Mouse (Mus musculus): Measurements from ENCODE around the gene Usp40. TPM values are rescaled to one million over a fixed set of nuclear protein-coding genes. Genes with fewer than 3 reads are reported as not detected.

The Usp40 gene
- polyA plus RNA-seq, 1 experiment from 2014 or later = 28.4 TPM

- Histone ChIP-seq H3K36me3 (peaks cover 14% of the 10 kb centered on the region), H3K27me3 (no peaks in the 10 kb centered on the region), H3K9ac (replicated peaks) (no peak overlapping the region), H3K9me3 (no peaks in the 10 kb centered on the region), H3K4me2 (replicated peaks) (no peak overlapping the region), H3K4me3 (replicated peaks) (no peak overlapping the region), H3K4me1 (replicated peaks) (no peaks in the 10 kb centered on the region), H3K27ac (no peak overlapping the region)
- ATAC-seq = no peak
Measured at GRCm38 (mm10) chr1:87909565-87909964, 98.8 kb downstream of the Usp40 start.

- no peak overlapping the region for H3K4me3 ChIP-seq (replicated peaks)
- H3K36me3 ChIP-seq = peaks cover 14% of the 10 kb centered on the region
- no peaks in the 10 kb centered on the region for H3K9me3 ChIP-seq
- no peak overlapping the region for H3K9ac ChIP-seq (replicated peaks)
- H3K27ac ChIP-seq = no peak overlapping the region
- no peak overlapping the region for H3K4me2 ChIP-seq (replicated peaks)
- WGBS = 87% methylated on average over 3 of the region's 3 CpGs
- ATAC-seq = no peak
- H3K4me1 ChIP-seq (replicated peaks) = no peaks in the 10 kb centered on the region
- H3K27me3 ChIP-seq = no peaks in the 10 kb centered on the region
Measured at GRCm38 (mm10) chr1:87908736-87909135, 99.6 kb downstream of the Usp40 start.

- Histone ChIP-seq H3K4me2 (replicated peaks) (no peak overlapping the region), H3K9ac (replicated peaks) (no peak overlapping the region), H3K27me3 (no peaks in the 10 kb centered on the region), H3K27ac (no peak overlapping the region), H3K9me3 (no peaks in the 10 kb centered on the region), H3K4me1 (replicated peaks) (no peaks in the 10 kb centered on the region), H3K4me3 (replicated peaks) (no peak overlapping the region), H3K36me3 (peaks cover 14% of the 10 kb centered on the region)
- no peak for ATAC-seq
- 98% methylated on average over 2 of the region's 2 CpGs for WGBS
Measured at GRCm38 (mm10) chr1:87908006-87908405, 100.3 kb downstream of the Usp40 start.

- no peaks in the 10 kb centered on the region for H3K9me3 ChIP-seq
- H3K36me3 ChIP-seq = peaks cover 14% of the 10 kb centered on the region
- H3K4me1 ChIP-seq (replicated peaks) = no peaks in the 10 kb centered on the region
- no peak overlapping the region for H3K9ac ChIP-seq (replicated peaks)
- ATAC-seq = no peak
- 95% methylated on average over 5 of the region's 5 CpGs for WGBS
- H3K4me2 ChIP-seq (replicated peaks) = no peak overlapping the region
- H3K4me3 ChIP-seq (replicated peaks) = no peak overlapping the region
- H3K27me3 ChIP-seq = no peaks in the 10 kb centered on the region
- no peak overlapping the region for H3K27ac ChIP-seq
Measured at GRCm38 (mm10) chr1:87906361-87906956, 101.9 kb downstream of the Usp40 start.

GRCm38 (mm10) chr1:87902186-87902585 lies 106.2 kb downstream of the Usp40 start:
- no peak for ATAC-seq
- H3K9ac ChIP-seq (replicated peaks) = no peak overlapping the region
- H3K4me1 ChIP-seq (replicated peaks) = no peaks in the 10 kb centered on the region
- no peaks in the 10 kb centered on the region for H3K9me3 ChIP-seq
- H3K27ac ChIP-seq = no peak overlapping the region
- peaks cover 5% of the 10 kb centered on the region; the same call in 1 of the 2 replicates for H3K36me3 ChIP-seq
- no peaks in the 10 kb centered on the region for H3K27me3 ChIP-seq
- H3K4me3 ChIP-seq (replicated peaks) = no peak overlapping the region
- no peak overlapping the region for H3K4me2 ChIP-seq (replicated peaks)

GRCm38 (mm10) chr1:87900979-87901378 lies 107.4 kb downstream of the Usp40 start:
- Histone ChIP-seq H3K27me3 (no peaks in the 10 kb centered on the region), H3K27ac (no peak overlapping the region), H3K4me1 (replicated peaks) (no peaks in the 10 kb centered on the region), H3K36me3 (no peaks in the 10 kb centered on the region), H3K9me3 (no peaks in the 10 kb centered on the region), H3K4me2 (replicated peaks) (no peak overlapping the region), H3K4me3 (replicated peaks) (no peak overlapping the region), H3K9ac (replicated peaks) (no peak overlapping the region)
- 95% methylated on average over 6 of the region's 6 CpGs for WGBS
- no peak for ATAC-seq

GRCm38 (mm10) chr1:87899701-87900100 lies 108.7 kb downstream of the Usp40 start:
- WGBS = 96% methylated on average over 2 of the region's 2 CpGs

GRCm38 (mm10) chr1:87896921-87897320 lies 111.4 kb downstream of the Usp40 start:
- WGBS = 95% methylated on average over 2 of the region's 2 CpGs
- no peak overlapping the region for H3K9ac ChIP-seq (replicated peaks)
- no peak for ATAC-seq

More at GRCm38 (mm10) chr1:87899701-87900100, 108.7 kb downstream of the Usp40 start:
- no peaks in the 10 kb centered on the region for H3K36me3 ChIP-seq
- no peak overlapping the region for H3K27ac ChIP-seq
- H3K27me3 ChIP-seq = no peaks in the 10 kb centered on the region
- no peak overlapping the region for H3K9ac ChIP-seq (replicated peaks)
- H3K9me3 ChIP-seq = no peaks in the 10 kb centered on the region
- H3K4me2 ChIP-seq (replicated peaks) = no peak overlapping the region
- H3K4me3 ChIP-seq (replicated peaks) = no peak overlapping the region
- ATAC-seq = no peak
- no peaks in the 10 kb centered on the region for H3K4me1 ChIP-seq (replicated peaks)

More at GRCm38 (mm10) chr1:87896921-87897320, 111.4 kb downstream of the Usp40 start:
- H3K36me3 ChIP-seq = no peaks in the 10 kb centered on the region
- no peak overlapping the region for H3K27ac ChIP-seq
- no peak overlapping the region for H3K4me2 ChIP-seq (replicated peaks)
- H3K4me3 ChIP-seq (replicated peaks) = no peak overlapping the region
- H3K27me3 ChIP-seq = no peaks in the 10 kb centered on the region
- H3K9me3 ChIP-seq = no peaks in the 10 kb centered on the region
- H3K4me1 ChIP-seq (replicated peaks) = no peaks in the 10 kb centered on the region

Small RNA genes lying within 50 kb of the gene (microRNA-seq; reads per million reads assigned to microRNA genes)
- gene Gm25198 = not detected

Other genes with a start within 250 kb of the Usp40 start
- gene Sag, start 204.9 kb downstream of the Usp40 start, polyA plus RNA-seq (2015; fragmentation: Nextera tagmentation; extraction: Ambion mirVana) = 2.5 and 3.2 TPM in 2 replicates
- gene Dgkd, start 155.3 kb downstream of the Usp40 start, polyA plus RNA-seq (2015; fragmentation: Nextera tagmentation; extraction: Ambion mirVana) = 41.2 and 43.7 TPM in 2 replicates
- gene Ugt1a10, start 46.8 kb upstream of the Usp40 start, polyA plus RNA-seq (2015; fragmentation: Nextera tagmentation; extraction: Ambion mirVana) = not detected in 2 replicates
- not detected in 2 replicates for gene Ugt1a9, start 62.2 kb upstream of the Usp40 start, polyA plus RNA-seq (2015; fragmentation: Nextera tagmentation; extraction: Ambion mirVana)
- not detected in 2 replicates for gene Ugt1a8, start 79.3 kb upstream of the Usp40 start, polyA plus RNA-seq (2015; fragmentation: Nextera tagmentation; extraction: Ambion mirVana)
- 0.86 and 0.88 TPM in 2 replicates for gene Ugt1a7c, start 86.5 kb upstream of the Usp40 start, polyA plus RNA-seq (2015; fragmentation: Nextera tagmentation; extraction: Ambion mirVana)
- gene Ugt1a6b, start 94.7 kb upstream of the Usp40 start, polyA plus RNA-seq (2015; fragmentation: Nextera tagmentation; extraction: Ambion mirVana) = 0.09 and 0.20 TPM in 2 replicates
- 0.90 and 1.0 TPM in 2 replicates for gene Ugt1a6a, start 126.3 kb upstream of the Usp40 start, polyA plus RNA-seq (2015; fragmentation: Nextera tagmentation; extraction: Ambion mirVana)
- not detected in 2 replicates for gene Ugt1a5, start 157.5 kb upstream of the Usp40 start, polyA plus RNA-seq (2015; fragmentation: Nextera tagmentation; extraction: Ambion mirVana)
- 0.09 TPM in 1 of 2 replicates, not detected in the other for gene Ugt1a2, start 192.1 kb upstream of the Usp40 start, polyA plus RNA-seq (2015; fragmentation: Nextera tagmentation; extraction: Ambion mirVana)
- gene Dnajb3, start 197.2 kb upstream of the Usp40 start, polyA plus RNA-seq (2015; fragmentation: Nextera tagmentation; extraction: Ambion mirVana) = 13.9 and 16.2 TPM in 2 replicates
- not detected in 2 replicates for gene Ugt1a1, start 203.4 kb upstream of the Usp40 start, polyA plus RNA-seq (2015; fragmentation: Nextera tagmentation; extraction: Ambion mirVana)
- 0.68 and 1.0 TPM in 2 replicates for gene Mroh2a, start 218.4 kb upstream of the Usp40 start, polyA plus RNA-seq (2015; fragmentation: Nextera tagmentation; extraction: Ambion mirVana)